Mouse (Mus musculus): ENCODE measurements around the gene Gm16253.

Gene Gm16253

GRCm38 (mm10) chr3:96573611-96574511 lies 2.9 kb upstream of the Gm16253 start:
- DNase-seq (ENCODE audit: low read depth, low spot score), result no peak

- no peak for DNase-seq (ENCODE audit: low read depth, low spot score)
Measured at GRCm38 (mm10) chr3:96575272-96575984, 1.4 kb upstream of the Gm16253 start.

GRCm38 (mm10) chr3:96576005-96576658 lies 652 bp upstream of the Gm16253 start:
- peak; percentile 67 for DNase-seq (ENCODE audit: low read depth, low spot score)

- no peak for DNase-seq (ENCODE audit: low read depth, low spot score)
Measured at GRCm38 (mm10) chr3:96577566-96577965, 782 bp downstream of the Gm16253 start.

- DNase-seq (ENCODE audit: low read depth, low spot score), result no peak
Measured at GRCm38 (mm10) chr3:96578561-96579238, 1.9 kb downstream of the Gm16253 start.

GRCm38 (mm10) chr3:96579239-96579750 lies 2.5 kb downstream of the Gm16253 start:
- DNase-seq (ENCODE audit: low read depth, low spot score), result no peak

- peak; percentile 93 for DNase-seq (ENCODE audit: low read depth, low spot score)
Measured at GRCm38 (mm10) chr3:96579885-96580454, 3.2 kb downstream of the Gm16253 start.

GRCm38 (mm10) chr3:96581141-96581540 lies 4.4 kb downstream of the Gm16253 start:
- DNase-seq (ENCODE audit: low read depth, low spot score), result no peak

GRCm38 (mm10) chr3:96581771-96582515 lies 5.2 kb downstream of the Gm16253 start:
- no peak for DNase-seq (ENCODE audit: low read depth, low spot score)

GRCm38 (mm10) chr3:96583386-96583785 lies 6.6 kb downstream of the Gm16253 start:
- DNase-seq (ENCODE audit: low read depth, low spot score), result no peak

- no peak for DNase-seq (ENCODE audit: low read depth, low spot score)
Measured at GRCm38 (mm10) chr3:96590657-96591056, 13.9 kb downstream of the Gm16253 start.

- no peak for DNase-seq (ENCODE audit: low read depth, low spot score)
Measured at GRCm38 (mm10) chr3:96593374-96593773, 16.6 kb downstream of the Gm16253 start.

- peak; percentile 90 for DNase-seq (ENCODE audit: low read depth, low spot score)
Measured at GRCm38 (mm10) chr3:96593790-96594560, 17.2 kb downstream of the Gm16253 start, which contains the start of gene Polr3gl. Polr3gl (minus strand) TSS chr3:96594181.

- no peak for DNase-seq (ENCODE audit: low read depth, low spot score)
Measured at GRCm38 (mm10) chr3:96594851-96595250, 18.1 kb downstream of the Gm16253 start.

- no peak for DNase-seq (ENCODE audit: low read depth, low spot score)
Measured at GRCm38 (mm10) chr3:96595661-96596060, 18.9 kb downstream of the Gm16253 start.

- DNase-seq (ENCODE audit: low read depth, low spot score), result no peak
Measured at GRCm38 (mm10) chr3:96596228-96596707, 19.5 kb downstream of the Gm16253 start, which contains the start of gene Ankrd34a. Ankrd34a (plus strand) TSS chr3:96596636.

GRCm38 (mm10) chr3:96596855-96597254 lies 20.1 kb downstream of the Gm16253 start:
- no peak for DNase-seq (ENCODE audit: low read depth, low spot score)

GRCm38 (mm10) chr3:96597435-96597891 lies 20.7 kb downstream of the Gm16253 start:
- DNase-seq (ENCODE audit: low read depth, low spot score), result peak; percentile 47
